Mouse (Mus musculus) induced T-regulatory cell, adult 2 months (primary cell): Measurements from ENCODE around the gene Cdhr3.

Experiments
- DNase-seq: peaks from one replicate; pipeline ENCODE4 v3.0.0-alpha.2; 2012; ENCODE audit warnings: low read depth

The Cdhr3 gene

GRCm38 (mm10) chr12:33035089-33035718 is 57.5 kb downstream of the Cdhr3 start:
- no peak for DNase-seq

- peak; percentile 41 for DNase-seq
Observed at GRCm38 (mm10) chr12:33034343-33035088, 58.2 kb downstream of the Cdhr3 start.

- DNase-seq, result no peak
Observed at GRCm38 (mm10) chr12:33033221-33033620, 59.5 kb downstream of the Cdhr3 start.

GRCm38 (mm10) chr12:33030589-33030988 is 62.1 kb downstream of the Cdhr3 start:
- DNase-seq, result no peak

- DNase-seq, result no peak
Observed at GRCm38 (mm10) chr12:33030066-33030465, 62.6 kb downstream of the Cdhr3 start.

GRCm38 (mm10) chr12:33028708-33029107 is 64.0 kb downstream of the Cdhr3 start:
- no peak for DNase-seq

GRCm38 (mm10) chr12:33028109-33028691 is 64.5 kb downstream of the Cdhr3 start:
- no peak for DNase-seq

- DNase-seq, result peak; percentile 93
Observed at GRCm38 (mm10) chr12:33027093-33027492, 65.6 kb downstream of the Cdhr3 start.

GRCm38 (mm10) chr12:33024524-33024923 is 68.2 kb downstream of the Cdhr3 start:
- DNase-seq, result no peak

- DNase-seq, result no peak
Observed at GRCm38 (mm10) chr12:33021751-33022150, 70.9 kb downstream of the Cdhr3 start.

- DNase-seq, result no peak
Observed at GRCm38 (mm10) chr12:33021140-33021539, 71.5 kb downstream of the Cdhr3 start.

GRCm38 (mm10) chr12:33020011-33020410 is 72.7 kb downstream of the Cdhr3 start:
- no peak for DNase-seq

GRCm38 (mm10) chr12:33018601-33019000 is 74.1 kb downstream of the Cdhr3 start:
- no peak for DNase-seq

- DNase-seq, result peak; percentile 53
Observed at GRCm38 (mm10) chr12:33016824-33017705, 75.6 kb downstream of the Cdhr3 start.

- no peak for DNase-seq
Observed at GRCm38 (mm10) chr12:33015103-33015502, 77.6 kb downstream of the Cdhr3 start.

- DNase-seq, result no peak
Observed at GRCm38 (mm10) chr12:33014050-33014796, 78.5 kb downstream of the Cdhr3 start.

GRCm38 (mm10) chr12:33010026-33010425 is 82.6 kb downstream of the Cdhr3 start:
- peak; percentile 75 for DNase-seq

- peak; percentile 12 for DNase-seq
Observed at GRCm38 (mm10) chr12:33009206-33009966, 83.3 kb downstream of the Cdhr3 start.

GRCm38 (mm10) chr12:33008305-33009110 is 84.2 kb downstream of the Cdhr3 start:
- no peak for DNase-seq

- DNase-seq, result no peak
Observed at GRCm38 (mm10) chr12:33007176-33007575, 85.5 kb downstream of the Cdhr3 start.
